Mouse (Mus musculus) frontal cortex, adult 2 months (tissue): ENCODE measurements around the gene Gm9844. TPM values are rescaled to one million over a fixed set of nuclear protein-coding genes. Genes with fewer than 3 reads are reported as not detected.
"Not testable (repeated sequence)": the region's sequence is repeated elsewhere in the genome, so short reads cannot be mapped to it uniquely, and the experiment has no call there.

ENCODE experiments used
- DNase-seq, 2 experiments: peaks; one replicate each; pipeline ENCODE4 v3.0.0; 2022; ENCODE audit warnings: low spot score in 1 of 2; ENCODE audit errors: extremely low spot score in 1 of 2
- polyA plus RNA-seq: library from polyadenylated mRNA; depleted of rRNA; stranded (reverse); fragments of >200 nt; gene quantifications from 2 replicates; pipeline ENCODE4 v1.2.3, GENCODE M21; 2012; rRNA removed

The Gm9844 gene
- 9.6 and 13.7 TPM in 2 replicates for polyA plus RNA-seq

GRCm38 (mm10) chr7:24861913-24862312 lies at the start of gene Gm9844:
Gene Gm9844, plus strand, starts transcription at chr7:24862213.
- DNase-seq = no peak

GRCm38 (mm10) chr7:24817502-24817901 lies 44.5 kb upstream of the Gm9844 start:
- DNase-seq = peak; percentile 38 to 89

DNA sequence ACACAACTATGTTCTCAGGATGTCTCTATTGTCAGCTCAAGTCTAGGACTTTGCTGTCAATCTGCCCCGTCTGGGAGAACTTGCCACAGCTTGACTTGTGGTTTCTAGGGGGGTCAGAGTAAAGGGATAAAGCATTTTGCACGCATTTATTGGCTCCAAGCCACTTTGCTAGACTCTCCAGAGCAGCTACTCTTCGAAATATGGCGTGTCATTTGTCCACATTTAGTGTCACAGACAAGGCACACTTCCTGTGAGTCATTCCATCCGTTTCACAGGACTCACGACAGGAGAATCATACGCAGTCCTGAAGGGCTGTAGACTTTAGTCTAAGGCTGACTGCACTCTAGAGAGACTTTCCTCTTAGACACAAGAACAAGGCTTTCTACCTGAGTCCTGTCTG lies 37.6 kb upstream of the Gm9844 start:
- DNase-seq = no peak

- DNase-seq = no peak
Measured at GRCm38 (mm10) chr7:24827181-24827580, 34.8 kb upstream of the Gm9844 start.

DNA sequence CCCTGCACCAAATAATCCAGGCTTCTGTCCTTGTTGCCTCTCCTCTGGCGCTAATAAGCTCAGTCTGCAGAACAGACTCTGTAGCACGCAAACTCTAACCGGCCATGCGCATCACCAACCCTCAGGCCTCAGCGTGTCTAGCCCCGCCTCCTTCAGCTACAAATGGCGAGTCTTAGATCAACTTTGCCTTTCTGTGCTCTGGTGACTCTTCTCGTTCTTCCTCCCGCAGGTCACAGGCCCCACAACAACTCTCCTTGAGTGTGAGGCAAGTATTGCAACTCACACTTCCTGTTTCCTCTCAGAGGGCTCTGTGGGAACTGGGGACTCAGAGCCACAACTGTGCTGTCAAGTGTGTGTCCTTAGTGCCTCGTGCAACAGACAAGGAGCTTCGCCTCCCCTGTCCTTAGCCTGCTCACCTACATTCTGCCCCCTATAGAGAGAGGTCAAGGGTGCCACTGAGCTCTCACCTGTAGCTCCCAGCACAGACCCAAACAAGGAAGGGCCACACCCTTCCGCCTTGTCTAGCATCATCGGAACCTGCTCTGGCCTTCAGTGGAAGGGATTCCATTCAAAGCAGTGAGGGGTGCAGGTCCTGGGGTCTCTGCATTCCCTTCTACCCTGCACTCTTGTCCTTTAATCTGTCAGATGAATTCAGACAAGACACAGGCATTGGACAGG lies 23.1 kb upstream of the Gm9844 start:
- not testable (repeated sequence) for DNase-seq

DNA sequence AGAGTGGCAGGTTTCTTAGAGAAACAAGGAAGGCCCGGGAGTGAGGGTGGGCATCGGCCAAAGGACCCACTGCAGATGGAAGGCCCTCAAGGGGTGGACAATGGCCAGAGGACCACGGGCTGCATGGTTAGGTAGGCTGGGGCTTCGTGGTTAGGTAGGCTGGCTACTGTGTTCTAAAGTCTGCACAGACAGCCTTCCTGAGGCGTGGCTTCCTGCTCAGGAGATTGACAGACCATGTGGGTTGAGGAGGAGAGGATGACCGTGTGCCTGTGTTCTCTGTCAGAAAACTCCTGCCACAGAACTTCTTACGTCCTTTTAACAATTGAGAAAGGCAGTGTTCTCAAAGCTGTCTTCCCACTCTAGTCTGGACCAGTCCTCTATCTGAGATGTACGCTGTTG lies 22.6 kb upstream of the Gm9844 start:
- no peak for DNase-seq

GRCm38 (mm10) chr7:24840331-24840730 lies 21.7 kb upstream of the Gm9844 start:
- no peak for DNase-seq

DNA sequence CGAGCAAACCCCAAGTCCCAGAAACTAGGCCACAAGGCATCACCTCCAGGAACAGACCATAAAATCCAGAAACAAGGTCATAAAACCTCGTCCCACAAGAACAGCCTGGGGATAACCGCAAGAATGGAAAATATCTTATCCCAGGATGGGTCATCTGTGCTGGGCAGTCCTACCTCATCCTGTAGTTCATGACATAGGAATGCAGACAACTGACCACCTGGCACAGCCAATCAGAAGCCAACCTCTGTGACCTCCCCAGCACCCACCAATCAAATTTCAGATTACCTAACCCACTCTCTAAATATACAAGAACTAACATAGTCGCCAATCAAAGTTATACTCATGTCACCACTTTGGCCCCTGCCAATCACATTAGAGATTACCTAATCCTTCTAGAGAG lies 21.0 kb upstream of the Gm9844 start:
- DNase-seq = no peak

DNA sequence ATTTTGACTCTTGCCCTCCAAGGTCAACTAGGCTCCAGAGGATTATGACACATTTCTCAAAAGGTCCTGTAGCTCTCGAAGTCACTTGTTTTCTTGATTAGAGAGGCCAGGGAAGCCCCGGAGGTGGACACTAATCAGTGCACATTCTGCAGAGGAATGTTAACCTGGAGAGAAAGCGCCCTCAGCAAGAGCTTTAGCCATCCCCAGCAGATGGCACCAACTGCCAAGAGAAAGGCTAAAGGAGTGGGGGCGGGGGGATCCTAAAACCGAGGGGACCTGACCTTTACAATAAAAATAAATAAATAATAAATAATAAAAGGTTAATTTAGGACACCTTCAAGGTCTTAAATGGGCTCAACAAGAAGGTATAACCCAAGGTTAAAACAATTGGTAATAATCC lies 17.9 kb upstream of the Gm9844 start:
- no peak for DNase-seq

DNA sequence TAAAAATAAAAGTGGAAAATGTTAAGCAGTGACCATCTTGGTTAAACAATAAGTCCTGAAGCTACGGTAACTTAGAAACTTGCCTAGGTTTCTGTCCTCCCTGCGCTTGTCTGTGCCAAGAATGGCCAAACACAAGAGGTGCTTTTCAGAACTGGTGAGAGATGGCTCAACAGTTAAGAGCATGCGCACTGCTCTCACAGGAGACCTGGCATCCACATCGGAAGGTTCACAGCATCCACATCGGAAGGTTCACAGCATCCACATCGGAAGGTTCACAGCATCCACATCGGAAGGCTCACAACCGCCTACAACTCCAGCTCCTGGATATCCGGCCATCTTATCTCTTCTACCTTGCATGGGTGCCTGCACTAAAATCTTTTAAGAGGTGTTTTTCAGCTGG lies 16.8 kb upstream of the Gm9844 start:
- DNase-seq = no peak

- no peak for DNase-seq
Measured at GRCm38 (mm10) chr7:24845713-24846112, 16.3 kb upstream of the Gm9844 start.

- not testable (repeated sequence) for DNase-seq
Measured at GRCm38 (mm10) chr7:24846576-24846975, 15.4 kb upstream of the Gm9844 start.

DNA sequence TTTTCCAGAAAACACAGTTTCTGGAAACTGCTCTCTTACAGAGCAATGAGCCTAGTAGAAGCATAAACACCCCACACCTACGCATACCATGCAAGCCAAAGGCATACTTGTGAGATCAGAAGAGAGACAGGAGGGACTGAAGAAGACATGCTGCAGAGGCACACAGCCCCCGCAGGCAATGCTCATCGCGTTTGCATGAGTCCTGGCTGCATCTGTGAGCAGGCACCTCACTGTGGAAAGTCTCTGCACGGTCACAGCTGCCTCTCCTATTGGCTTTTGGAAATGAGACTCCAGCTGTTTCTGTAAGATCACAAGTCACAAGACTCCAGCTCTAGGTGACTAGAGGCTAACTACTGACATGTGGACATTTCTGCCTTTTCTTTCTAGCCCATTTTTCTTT lies 11.9 kb upstream of the Gm9844 start:
- peak; percentile 74 to 79 for DNase-seq

DNA sequence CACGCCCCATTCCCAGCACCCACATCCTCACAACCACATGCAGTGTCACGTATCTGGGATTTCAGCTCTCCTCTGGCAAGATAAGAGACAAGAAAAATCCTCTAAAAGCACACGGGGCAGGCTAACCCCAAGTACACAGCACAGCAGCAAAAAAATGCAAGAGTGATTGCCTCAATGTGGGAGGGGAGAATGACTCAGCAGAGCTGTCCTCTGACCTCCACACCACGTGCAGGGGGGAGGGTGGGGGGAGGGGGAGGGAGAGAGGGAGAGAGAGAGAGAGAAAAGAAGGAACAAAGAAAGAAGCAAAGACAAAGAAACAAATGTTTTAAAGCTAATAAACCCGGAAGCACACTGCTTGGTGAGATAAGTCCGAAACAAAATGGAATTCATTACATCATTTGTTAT lies 11.1 kb upstream of the Gm9844 start:
- DNase-seq = peak in 1 of 2 experiments; percentile 10

- DNase-seq = no peak
Measured at GRCm38 (mm10) chr7:24851596-24852325, 10.3 kb upstream of the Gm9844 start.

- DNase-seq = no peak
Measured at GRCm38 (mm10) chr7:24852557-24853232, 9.3 kb upstream of the Gm9844 start.

- no peak for DNase-seq
Measured at GRCm38 (mm10) chr7:24853233-24853563, 8.8 kb upstream of the Gm9844 start.

DNA sequence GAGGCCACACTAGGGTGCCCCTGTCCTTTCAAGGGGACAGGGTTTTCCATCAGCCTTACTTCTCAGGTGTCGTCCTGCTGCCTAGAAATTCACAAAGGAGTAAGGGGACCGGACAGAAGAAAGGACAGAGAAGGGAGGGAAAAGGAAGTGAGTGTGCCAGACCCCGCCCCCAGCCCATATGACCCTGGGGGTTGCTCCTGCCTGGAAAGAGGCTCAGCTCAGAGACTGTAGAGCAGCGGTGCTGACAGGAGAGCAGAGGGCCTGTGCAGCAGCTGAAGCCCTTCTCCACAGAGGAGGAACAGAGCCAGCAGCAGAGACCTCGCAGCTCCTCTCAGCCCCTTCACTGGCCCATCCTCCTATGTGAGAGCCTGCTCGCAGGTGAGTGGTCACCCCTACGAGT lies 8.3 kb upstream of the Gm9844 start:
- no peak for DNase-seq

DNA sequence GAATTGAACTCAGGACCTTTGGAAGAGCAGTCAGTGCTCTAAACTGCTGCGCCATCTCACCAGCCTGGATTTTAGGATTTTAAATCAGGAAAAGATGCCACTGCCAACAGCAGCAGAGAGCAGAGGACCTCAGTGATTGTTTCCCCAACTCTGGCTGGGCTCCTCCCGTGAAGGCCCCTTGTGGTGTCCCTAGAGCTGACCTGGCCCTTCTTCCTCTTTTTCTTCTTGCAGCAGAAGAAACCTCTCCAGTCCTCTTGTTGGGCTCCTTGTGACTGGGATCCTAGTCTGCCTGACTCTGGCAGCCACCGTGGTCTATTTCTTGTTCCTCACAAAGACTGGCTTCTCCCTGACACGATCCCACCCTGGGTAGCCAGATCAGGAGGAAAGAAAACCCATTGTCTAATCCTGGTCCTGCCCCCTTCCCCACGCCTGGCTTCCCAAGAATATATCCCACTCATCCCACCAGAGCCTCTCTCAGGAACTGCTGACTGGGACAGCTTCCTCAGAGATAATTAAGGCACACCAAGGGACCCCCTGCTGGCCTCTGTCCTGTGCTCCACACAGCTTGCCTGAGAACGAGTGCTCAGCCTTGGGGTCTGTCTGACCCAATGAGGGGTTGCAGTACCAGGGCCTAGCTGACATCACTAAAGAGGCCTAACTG lies 5.4 kb upstream of the Gm9844 start:
- DNase-seq = no peak

GRCm38 (mm10) chr7:24859234-24859633 lies 2.8 kb upstream of the Gm9844 start:
- DNase-seq = no peak

DNA sequence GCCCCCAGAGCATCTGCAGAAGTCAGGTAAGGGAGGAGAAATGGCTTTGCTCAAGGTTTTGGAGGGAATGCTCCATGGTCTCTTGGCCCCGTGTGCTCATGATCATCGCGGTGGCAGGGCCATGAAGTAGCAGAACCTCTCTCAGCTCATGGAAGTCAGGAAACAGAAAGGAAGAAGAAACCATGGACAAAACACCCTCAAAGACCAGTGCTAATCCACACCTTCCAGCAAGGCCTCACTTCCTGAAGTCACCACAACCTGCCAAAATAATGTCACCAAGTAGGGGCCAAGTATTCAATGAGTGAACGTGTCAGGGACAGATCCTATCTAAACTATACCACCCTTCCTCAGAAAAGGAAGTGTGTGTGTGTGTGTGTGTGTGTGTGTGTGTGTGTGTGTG lies 840 bp downstream of the Gm9844 start:
- no peak for DNase-seq
